Mouse (Mus musculus) neutrophil, adult 83 days (primary cell): Measurements from ENCODE around the gene Gm10310. TPM values are rescaled to one million over a fixed set of nuclear protein-coding genes. Genes with fewer than 3 reads are reported as not detected.

Experiments used
- total RNA-seq, 2 experiments: library from RNA; stranded (reverse); gene quantifications; one replicate each; pipeline ENCODE4 v1.2.4; 2023

Gene Gm10310
- not detected for total RNA-seq

DNA sequence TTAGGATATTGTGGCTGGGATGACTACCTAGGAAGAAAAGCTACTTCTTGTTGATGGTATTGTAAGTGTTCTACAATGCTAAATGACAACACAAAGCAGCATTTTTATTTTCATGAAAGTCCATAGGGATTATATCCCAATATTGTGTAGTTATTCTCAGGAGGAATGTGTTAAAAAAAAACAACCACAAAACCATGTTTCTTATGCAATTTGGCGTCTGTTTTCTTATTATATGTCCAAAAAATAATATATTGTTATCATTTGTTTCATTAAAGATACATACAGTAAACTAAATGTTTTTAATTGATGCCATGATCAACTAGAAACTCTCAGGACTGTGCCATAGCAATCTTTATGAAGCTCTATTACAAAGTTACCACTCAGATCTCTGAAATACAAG lies at the start of gene Gm10310:
TSS of gene Gm10310 (minus strand) at position 101 of the 400 bp plus-strand sequence.

GRCm38 (mm10) chr10:130030048-130030447 lies 45.2 kb upstream of the Gm10310 start, which contains the start of gene Olfr821:
Gene Olfr821, plus strand, starts transcription at chr10:130030348.

GRCm38 (mm10) chr10:130012321-130012720 lies 27.5 kb upstream of the Gm10310 start, which contains the start of gene Olfr820:
Gene Olfr820, plus strand, starts transcription at chr10:130012621.

GRCm38 (mm10) chr10:129976040-129976439 lies 8.8 kb downstream of the Gm10310 start, which contains the start of gene Olfr247:
Gene Olfr247, minus strand, starts transcription at chr10:129976140.

DNA sequence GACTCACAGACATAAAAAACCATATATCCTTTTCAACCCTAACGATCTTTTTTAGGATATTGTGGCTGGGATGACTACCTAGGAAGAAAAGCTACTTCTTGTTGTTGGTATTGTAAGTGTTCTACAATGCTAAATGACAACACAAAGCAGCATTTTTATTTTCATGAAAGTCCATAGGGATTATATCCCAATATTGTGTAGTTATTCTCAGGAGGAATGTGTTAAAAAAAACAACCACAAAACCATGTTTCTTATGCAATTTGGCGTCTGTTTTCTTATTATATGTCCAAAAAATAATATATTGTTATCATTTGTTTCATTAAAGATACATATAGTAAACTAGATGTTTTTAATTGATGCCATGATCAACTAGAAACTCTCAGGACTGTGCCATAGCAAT lies 17.7 kb downstream of the Gm10310 start, which contains the start of gene Olfr819:
TSS of gene Olfr819 (minus strand) at position 101 of the 400 bp plus-strand sequence.

GRCm38 (mm10) chr10:129949000-129949399 lies 35.9 kb downstream of the Gm10310 start, which contains the start of gene Olfr818:
Gene Olfr818, minus strand, starts transcription at chr10:129949100.

Other genes starting within 250 kb of the Gm10310 start
- gene Olfr806, start 243.1 kb downstream of the Gm10310 start, total RNA-seq, result not detected
- not detected for gene Olfr807, start 227.3 kb downstream of the Gm10310 start, total RNA-seq
- gene Olfr808, start 219.6 kb downstream of the Gm10310 start, total RNA-seq, result not detected
- gene Olfr809, start 210.4 kb downstream of the Gm10310 start, total RNA-seq, result not detected
- not detected for gene Olfr810, start 190.1 kb downstream of the Gm10310 start, total RNA-seq
- not detected for gene Olfr811, start 180.7 kb downstream of the Gm10310 start, total RNA-seq
- not detected for gene Olfr812, start 139.0 kb downstream of the Gm10310 start, total RNA-seq
- gene Olfr813, start 129.7 kb downstream of the Gm10310 start, total RNA-seq, result not detected
- not detected for gene Olfr814, start 105.2 kb downstream of the Gm10310 start, total RNA-seq
- not detected for gene Olfr815, start 79.2 kb downstream of the Gm10310 start, total RNA-seq
- gene Olfr816, start 69.5 kb downstream of the Gm10310 start, total RNA-seq, result not detected
- gene Olfr818, start 36.0 kb downstream of the Gm10310 start, total RNA-seq, result not detected
- not detected for gene Olfr819, start 17.8 kb downstream of the Gm10310 start, total RNA-seq
- not detected for gene Olfr247, start 8.9 kb downstream of the Gm10310 start, total RNA-seq
- gene Olfr820, start 27.6 kb upstream of the Gm10310 start, total RNA-seq, result not detected
- gene Olfr821, start 45.3 kb upstream of the Gm10310 start, total RNA-seq, result not detected
- not detected for gene Olfr822, start 86.1 kb upstream of the Gm10310 start, total RNA-seq
- gene Olfr823, start 130.3 kb upstream of the Gm10310 start, total RNA-seq, result not detected
- gene Olfr824, start 144.9 kb upstream of the Gm10310 start, total RNA-seq, result not detected
- not detected for gene Olfr825, start 181.7 kb upstream of the Gm10310 start, total RNA-seq
- not detected for gene Olfr826, start 199.1 kb upstream of the Gm10310 start, total RNA-seq
- gene Olfr827, start 229.3 kb upstream of the Gm10310 start, total RNA-seq, result not detected